Mouse (Mus musculus): ENCODE results near the gene Vmn1r198. TPM values are rescaled to one million over a fixed set of nuclear protein-coding genes. Genes with fewer than 3 reads are reported as not detected.
"Not testable (repeated sequence)": the region's sequence is repeated elsewhere in the genome, so short reads cannot be mapped to it uniquely, and the experiment has no call there.

Vmn1r198 gene
- not detected for total RNA-seq (2021)

- intact Hi-C loops (cut with DNase I) = no loop called here
- no peak for DNase-seq (ENCODE audit: low spot score in 2 of 2)
Measured at GRCm38 (mm10) chr13:22350064-22350463, at the start of gene Vmn1r198. Gene Vmn1r198, plus strand, starts transcription at chr13:22350364.

GRCm38 (mm10) chr13:22308075-22308474 is 42.1 kb upstream of the Vmn1r198 start:
- intact Hi-C loops (cut with DNase I); DNase-seq (ENCODE audit: low spot score in 2 of 2): not testable (repeated sequence)

- no peak for DNase-seq (ENCODE audit: low spot score in 2 of 2)
- intact Hi-C loops (cut with DNase I) = no loop called here
Measured at GRCm38 (mm10) chr13:22315361-22315760, 34.8 kb upstream of the Vmn1r198 start.

- intact Hi-C loops (cut with DNase I) = no loop called here
- DNase-seq (ENCODE audit: low spot score in 2 of 2) = no peak
Measured at GRCm38 (mm10) chr13:22317366-22317765, 32.8 kb upstream of the Vmn1r198 start.

GRCm38 (mm10) chr13:22320091-22320490 is 30.1 kb upstream of the Vmn1r198 start:
- intact Hi-C loops (cut with DNase I) = no loop called here
- no peak for DNase-seq (ENCODE audit: low spot score in 2 of 2)

- intact Hi-C loops (cut with DNase I) = no loop called here
- no peak for DNase-seq (ENCODE audit: low spot score in 2 of 2)
Measured at GRCm38 (mm10) chr13:22324289-22324688, 25.9 kb upstream of the Vmn1r198 start, which contains the start of gene Vmn1r197. Gene Vmn1r197, plus strand, starts transcription at chr13:22324589.

GRCm38 (mm10) chr13:22333269-22333668 is 16.9 kb upstream of the Vmn1r198 start:
- no peak for DNase-seq (ENCODE audit: low spot score in 2 of 2)
- intact Hi-C loops (cut with DNase I) = no loop called here

GRCm38 (mm10) chr13:22335565-22335964 is 14.6 kb upstream of the Vmn1r198 start:
- peak in 1 of 2 experiments; percentile 53 for DNase-seq (ENCODE audit: low spot score in 2 of 2)
- intact Hi-C loops (cut with DNase I) = no loop called here

GRCm38 (mm10) chr13:22350813-22351212 is 649 bp downstream of the Vmn1r198 start:
- intact Hi-C loops (cut with DNase I) = no loop called here
- DNase-seq (ENCODE audit: low spot score in 2 of 2) = no peak

- intact Hi-C loops (cut with DNase I) = no loop called here
- no peak for DNase-seq (ENCODE audit: low spot score in 2 of 2)
Measured at GRCm38 (mm10) chr13:22379518-22379917, 29.4 kb downstream of the Vmn1r198 start, which contains the start of gene Vmn1r199. Gene Vmn1r199, plus strand, starts transcription at chr13:22379818.

- intact Hi-C loops (cut with DNase I) = not testable (repeated sequence)
- DNase-seq (ENCODE audit: low spot score in 2 of 2) = peak; percentile 34 to 89
Measured at GRCm38 (mm10) chr13:22381128-22381527, 31.0 kb downstream of the Vmn1r198 start.

- intact Hi-C loops (cut with DNase I) = no loop called here
- DNase-seq (ENCODE audit: low spot score in 2 of 2) = no peak
Measured at GRCm38 (mm10) chr13:22383401-22383800, 33.2 kb downstream of the Vmn1r198 start.

GRCm38 (mm10) chr13:22387050-22387449 is 36.9 kb downstream of the Vmn1r198 start:
- intact Hi-C loops (cut with DNase I) = no loop called here
- DNase-seq (ENCODE audit: low spot score in 2 of 2) = no peak

- no peak for DNase-seq (ENCODE audit: low spot score in 2 of 2)
- intact Hi-C loops (cut with DNase I) = no loop called here
Measured at GRCm38 (mm10) chr13:22390073-22390472, 39.9 kb downstream of the Vmn1r198 start, which contains the start of gene Vmn1r200. Gene Vmn1r200, plus strand, starts transcription at chr13:22390373.

GRCm38 (mm10) chr13:22402978-22403377 is 52.8 kb downstream of the Vmn1r198 start:
- peak in 1 of 2 experiments; percentile 54 for DNase-seq (ENCODE audit: low spot score in 2 of 2)
- intact Hi-C loops (cut with DNase I) = no loop called here

Other genes starting within 250 kb of the Vmn1r198 start
- gene Vmn1r189, start 244.5 kb upstream of the Vmn1r198 start, total RNA-seq (2021) = not detected
- gene Vmn1r191, start 166.4 kb upstream of the Vmn1r198 start, total RNA-seq (2021) = not detected
- not detected for gene Vmn1r192, start 159.2 kb upstream of the Vmn1r198 start, total RNA-seq (2021)
- not detected for gene Vmn1r193, start 127.2 kb upstream of the Vmn1r198 start, total RNA-seq (2021)
- not detected for gene Vmn1r194, start 106.1 kb upstream of the Vmn1r198 start, total RNA-seq (2021)
- not detected for gene Vmn1r195, start 79.8 kb upstream of the Vmn1r198 start, total RNA-seq (2021)
- gene Vmn1r196, start 60.4 kb upstream of the Vmn1r198 start, total RNA-seq (2021) = not detected
- gene Vmn1r197, start 25.8 kb upstream of the Vmn1r198 start, total RNA-seq (2021) = not detected
- gene Vmn1r199, start 29.5 kb downstream of the Vmn1r198 start, total RNA-seq (2021) = not detected
- not detected for gene Vmn1r200, start 40.0 kb downstream of the Vmn1r198 start, total RNA-seq (2021)
- gene Vmn1r201, start 121.6 kb downstream of the Vmn1r198 start, total RNA-seq (2021) = not detected
- under 1 TPM in 1 of 2 experiments, not detected in 1; 0.09 TPM for gene Vmn1r202, start 155.0 kb downstream of the Vmn1r198 start, total RNA-seq (2021)
- not detected for gene Vmn1r203, start 167.8 kb downstream of the Vmn1r198 start, total RNA-seq (2021)
- not detected for gene Vmn1r204, start 202.8 kb downstream of the Vmn1r198 start, total RNA-seq (2021)
- gene Vmn1r205, start 242.6 kb downstream of the Vmn1r198 start, total RNA-seq (2021) = not detected

Data from left cerebral cortex, postnatal 25 days (tissue).